Mouse (Mus musculus): ENCODE results near the gene Cbx3.
"Not testable (repeated sequence)": the region's sequence is repeated elsewhere in the genome, so short reads cannot be mapped to it uniquely, and the experiment has no call there.

The Cbx3 gene

GRCm38 (mm10) chr6:51469715-51470310 is 347 bp upstream of the Cbx3 start, which contains the start of gene Hnrnpa2b1:
Gene Hnrnpa2b1, minus strand, starts transcription at chr6:51469894.
- DNase-seq (ENCODE audit: low spot score in 2 of 2), result peak; percentile 99

DNA sequence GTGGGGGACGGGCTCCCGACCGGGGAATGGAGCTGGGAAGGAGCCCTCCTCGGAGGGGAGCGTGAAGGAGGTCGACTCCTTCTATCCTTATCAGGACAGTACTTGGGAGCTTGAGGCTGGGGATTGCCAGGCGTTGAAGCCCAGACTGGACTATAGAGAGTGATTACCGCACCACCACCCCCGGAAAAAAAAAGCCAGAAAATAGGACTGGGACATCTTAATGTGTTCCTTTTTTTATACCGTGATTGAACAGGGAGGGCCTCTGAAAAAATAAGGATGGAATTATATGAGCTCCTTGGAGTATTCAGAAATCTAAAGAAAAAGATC is 982 bp downstream of the Cbx3 start:
- DNase-seq (ENCODE audit: low spot score in 2 of 2), result no peak

DNA sequence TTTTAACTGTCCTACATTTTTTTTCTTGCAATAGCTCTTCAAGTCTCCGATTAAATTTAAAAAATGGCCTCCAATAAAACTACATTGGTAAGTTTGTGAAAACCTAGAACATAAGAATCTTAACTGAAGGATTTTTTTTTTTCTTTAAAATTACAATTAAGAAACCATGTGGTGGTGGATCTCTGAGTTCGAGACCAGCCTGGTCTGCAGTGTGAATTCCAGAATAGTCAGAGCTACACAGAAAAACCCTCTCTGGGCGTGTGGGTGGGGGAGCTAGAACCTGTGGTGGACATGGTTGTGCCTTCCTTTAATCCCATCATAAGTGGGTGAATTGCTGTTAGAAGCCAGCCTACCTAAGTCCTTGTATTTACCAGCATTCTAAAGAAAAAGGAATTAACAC is 1.6 kb downstream of the Cbx3 start:
- DNase-seq (ENCODE audit: low spot score in 2 of 2), result no peak

DNA sequence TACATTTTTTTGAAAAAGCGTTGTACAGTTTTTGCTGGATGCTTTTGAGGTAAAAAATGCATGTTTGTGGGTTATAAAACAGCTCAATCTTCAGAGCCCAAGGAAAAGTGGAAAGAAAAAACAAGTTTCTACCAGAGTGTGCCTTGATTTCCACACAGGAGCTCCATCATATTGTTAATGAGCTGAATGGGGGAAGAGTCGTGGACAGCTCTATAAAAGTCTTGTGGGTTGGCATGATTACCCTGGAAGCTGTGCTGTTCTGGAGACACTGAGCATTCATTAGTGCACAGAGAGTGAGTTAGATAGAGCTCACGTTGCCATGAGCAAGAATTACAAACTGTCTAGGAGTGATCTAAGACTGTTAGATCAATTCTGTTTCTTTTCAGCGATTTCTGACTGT is 2.1 kb downstream of the Cbx3 start:
- DNase-seq (ENCODE audit: low spot score in 2 of 2), result no peak

GRCm38 (mm10) chr6:51479136-51479731 is 9.1 kb downstream of the Cbx3 start:
- no peak for DNase-seq (ENCODE audit: low spot score in 2 of 2)

DNA sequence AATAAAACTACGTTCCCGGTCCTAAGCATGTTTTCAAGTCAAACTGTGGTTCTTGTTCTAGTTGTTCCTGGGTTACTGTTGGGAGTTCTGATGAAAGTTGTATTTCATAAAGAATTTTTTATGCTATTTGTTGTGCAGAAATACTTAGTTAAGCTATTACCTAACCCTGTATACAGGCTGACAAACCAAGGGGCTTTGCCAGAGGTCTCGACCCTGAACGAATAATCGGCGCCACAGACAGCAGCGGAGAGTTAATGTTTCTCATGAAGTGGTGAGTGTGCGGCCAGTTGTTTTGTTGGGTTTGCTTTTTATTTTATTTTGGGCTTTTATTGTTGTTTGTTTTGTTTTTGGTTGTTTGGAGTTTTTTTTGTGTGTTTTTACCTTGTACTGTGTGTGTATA is 11.4 kb downstream of the Cbx3 start:
- DNase-seq (ENCODE audit: low spot score in 2 of 2), result no peak

GRCm38 (mm10) chr6:51483861-51484260 is 13.7 kb downstream of the Cbx3 start:
- no peak for DNase-seq (ENCODE audit: low spot score in 2 of 2)

DNA sequence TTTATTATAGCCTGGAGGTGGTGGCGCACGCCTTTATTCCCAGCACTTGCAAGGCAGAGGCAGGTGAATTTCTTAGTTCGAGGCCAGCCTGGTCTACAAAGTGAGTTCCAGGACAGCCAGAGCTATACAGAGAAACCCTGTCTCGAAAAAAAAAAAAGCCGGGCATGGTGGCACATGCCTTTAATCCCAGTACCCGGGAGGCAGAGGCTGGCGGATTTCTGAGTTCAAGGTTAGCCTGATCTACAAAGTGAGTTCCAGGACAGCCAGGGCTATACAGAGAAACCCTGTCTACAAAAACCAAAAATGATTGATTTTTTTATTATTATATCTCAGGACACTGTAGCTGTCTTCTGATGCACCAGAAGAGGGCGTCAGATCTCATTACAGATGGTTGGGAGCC is 14.4 kb downstream of the Cbx3 start:
- DNase-seq (ENCODE audit: low spot score in 2 of 2), result not testable (repeated sequence)

- no peak for DNase-seq (ENCODE audit: low spot score in 2 of 2)
Measured at GRCm38 (mm10) chr6:51485646-51486045, 15.5 kb downstream of the Cbx3 start.

- no peak for DNase-seq (ENCODE audit: low spot score in 2 of 2)
Measured at GRCm38 (mm10) chr6:51486076-51486710, 16.0 kb downstream of the Cbx3 start.

- no peak for DNase-seq (ENCODE audit: low spot score in 2 of 2)
Measured at GRCm38 (mm10) chr6:51486731-51487130, 16.6 kb downstream of the Cbx3 start.

DNA sequence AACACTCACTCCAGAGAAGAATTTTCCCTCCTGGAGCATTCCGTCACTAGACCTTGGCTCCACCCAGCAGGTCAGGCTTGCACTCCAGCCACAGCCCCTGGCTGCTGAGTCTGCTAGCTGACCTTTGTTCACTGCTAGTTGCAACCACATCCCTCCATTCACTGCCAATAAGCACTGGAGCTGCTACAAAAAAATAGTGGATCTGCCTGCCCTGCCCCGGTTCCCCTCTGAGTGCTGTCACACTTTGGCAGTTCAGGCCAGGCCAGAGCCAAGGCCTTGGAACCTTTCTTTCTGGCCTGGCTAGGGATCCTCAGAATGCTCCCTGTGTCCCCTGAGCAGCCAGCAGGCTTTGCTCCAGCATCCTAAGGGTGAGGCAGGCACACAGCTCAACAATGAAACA is 19.6 kb downstream of the Cbx3 start:
- no peak for DNase-seq (ENCODE audit: low spot score in 2 of 2)

DNA sequence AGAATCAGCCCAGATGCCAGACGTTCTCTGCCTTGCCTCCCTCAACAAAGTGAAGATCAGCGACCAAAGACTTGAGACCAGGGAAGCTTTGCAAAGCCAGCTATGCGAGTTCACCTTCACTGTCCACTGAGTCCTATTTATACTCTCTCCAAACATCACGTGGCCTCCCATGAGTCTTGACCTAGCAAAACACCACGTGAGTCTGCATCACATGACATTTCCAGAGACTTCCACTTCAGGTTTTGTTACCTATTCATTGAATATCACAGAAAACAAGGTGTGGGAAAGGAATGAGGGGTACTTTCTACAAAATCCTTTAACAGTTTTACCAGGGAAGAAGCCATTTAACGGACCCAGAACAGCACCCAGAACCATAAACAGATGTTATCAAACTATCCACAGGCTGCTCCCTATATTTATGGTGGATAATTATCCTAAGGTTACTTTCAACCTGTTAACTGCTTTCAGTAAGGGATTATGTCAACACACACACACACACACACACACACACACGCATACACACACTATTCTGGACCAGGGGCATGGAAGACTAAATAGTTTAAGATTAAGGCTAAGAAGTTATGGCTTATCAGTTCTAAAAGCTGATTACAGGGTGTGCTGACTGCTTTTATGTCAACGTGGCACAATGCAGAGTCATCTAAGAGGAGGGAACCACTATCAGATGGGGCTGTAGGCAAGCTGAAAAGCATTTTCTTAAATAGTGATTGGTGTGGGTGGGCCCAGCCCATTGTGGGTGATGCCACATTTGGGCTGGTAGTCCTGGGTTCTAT is 27.4 kb downstream of the Cbx3 start:
- DNase-seq (ENCODE audit: low spot score in 2 of 2), result no peak

DNA sequence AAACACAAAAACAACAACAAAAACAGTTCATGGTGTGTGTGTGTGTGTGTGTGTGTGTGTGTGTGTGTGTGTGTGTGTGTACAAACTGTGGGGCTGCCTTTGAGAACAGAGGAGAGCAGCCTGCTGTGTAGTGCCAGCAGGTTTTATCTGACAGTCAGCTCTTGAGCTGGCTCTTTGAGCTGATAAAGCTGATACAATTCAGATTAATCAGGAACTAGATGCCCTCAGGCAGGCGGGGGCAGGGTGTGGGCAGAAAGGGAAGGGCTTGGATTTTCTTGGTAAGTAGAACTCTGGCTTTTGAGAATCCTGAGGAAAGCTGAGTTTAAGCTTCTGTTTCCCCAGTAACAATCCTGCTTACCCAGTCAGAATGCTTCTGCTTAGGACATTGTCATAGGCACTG is 35.5 kb downstream of the Cbx3 start:
- DNase-seq (ENCODE audit: low spot score in 2 of 2), result no peak

DNA sequence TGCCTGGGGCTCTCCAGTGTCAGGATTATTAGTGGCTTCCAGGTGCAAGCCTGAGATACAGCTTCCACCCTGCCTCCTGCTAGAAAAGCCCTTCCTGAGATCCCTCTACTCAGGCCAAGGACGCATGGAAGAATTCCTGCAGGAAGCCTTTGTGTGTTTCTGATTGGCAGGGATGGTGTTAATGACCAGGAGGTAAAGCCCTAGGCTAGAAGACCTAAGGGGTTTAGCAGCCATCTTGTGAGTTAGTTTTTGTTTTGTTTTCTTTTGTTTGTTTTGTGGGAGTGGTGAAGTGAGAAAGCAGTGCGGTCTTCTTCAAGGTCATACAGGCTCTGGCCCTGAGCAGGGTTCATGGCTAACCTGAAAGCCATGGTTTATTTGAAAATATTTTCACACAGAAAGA is 37.4 kb downstream of the Cbx3 start:
- no peak for DNase-seq (ENCODE audit: low spot score in 2 of 2)

GRCm38 (mm10) chr6:51508750-51509648 is 38.8 kb downstream of the Cbx3 start:
- DNase-seq (ENCODE audit: low spot score in 2 of 2), result peak; percentile 46 to 66

DNA sequence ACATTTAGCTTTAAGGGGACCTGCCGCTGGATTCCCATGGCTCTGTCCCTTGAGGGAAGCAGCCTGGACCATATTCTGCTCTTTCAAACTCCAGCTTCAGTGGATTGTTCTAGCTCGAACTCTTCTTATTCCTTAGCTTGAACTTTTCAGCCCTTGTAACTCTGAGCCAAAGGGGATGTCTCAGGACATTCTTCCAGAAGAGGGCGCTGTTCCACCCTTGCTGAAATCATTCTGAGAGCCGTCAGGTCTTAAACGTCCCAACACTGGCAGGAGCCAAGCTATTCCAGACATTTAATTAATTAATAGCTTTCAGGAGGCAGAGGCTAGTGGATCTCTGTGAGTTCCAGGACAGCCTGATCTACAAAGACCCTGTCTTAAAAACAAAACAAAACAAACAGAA is 39.9 kb downstream of the Cbx3 start:
- DNase-seq (ENCODE audit: low spot score in 2 of 2), result peak in 1 of 2 experiments; percentile 36

GRCm38 (mm10) chr6:51510946-51511345 is 40.8 kb downstream of the Cbx3 start:
- DNase-seq (ENCODE audit: low spot score in 2 of 2), result no peak

DNA sequence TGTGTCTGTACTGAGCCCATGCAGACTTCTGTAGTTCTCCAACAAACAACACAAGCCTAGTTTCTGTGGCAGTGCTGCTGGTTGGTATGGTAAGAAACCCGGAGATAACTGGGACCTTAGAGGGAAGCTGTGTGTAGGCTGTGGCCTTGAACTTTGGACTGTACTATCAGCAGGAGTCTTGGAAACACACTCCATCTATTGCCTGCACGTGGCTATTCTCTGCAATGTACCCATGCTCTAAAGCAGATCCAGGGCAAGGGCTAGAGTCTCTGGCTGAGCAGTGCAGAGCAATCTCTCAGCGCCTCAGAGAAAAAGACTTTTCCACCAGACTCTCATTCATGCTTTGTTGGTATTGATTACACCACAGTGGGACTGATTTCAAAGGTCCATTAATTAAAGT is 43.6 kb downstream of the Cbx3 start:
- DNase-seq (ENCODE audit: low spot score in 2 of 2), result no peak

GRCm38 (mm10) chr6:51514860-51515259 is 44.7 kb downstream of the Cbx3 start:
- DNase-seq (ENCODE audit: low spot score in 2 of 2), result no peak

DNA sequence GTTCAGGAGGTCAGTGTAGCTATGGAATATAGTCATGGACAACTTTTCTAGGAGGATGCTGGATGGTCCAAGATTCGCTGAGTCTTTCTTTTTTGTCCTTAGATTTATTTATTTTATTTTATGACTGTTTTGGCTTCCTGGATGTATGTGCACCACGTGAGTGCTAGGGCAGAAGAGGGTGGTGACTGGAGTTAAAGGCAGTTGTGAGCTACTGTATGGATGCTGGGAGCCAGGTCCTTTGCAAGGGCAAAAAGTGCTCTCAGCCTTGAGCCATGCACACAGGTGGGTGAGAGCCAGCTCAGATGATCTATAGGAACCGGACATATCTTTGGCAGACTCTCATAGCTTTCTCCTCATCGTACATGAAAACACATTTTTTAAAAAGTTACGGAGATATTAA is 53.1 kb downstream of the Cbx3 start:
- no peak for DNase-seq (ENCODE audit: low spot score in 2 of 2)

Measured in cerebellum, postnatal 4 days (tissue).